Mouse (Mus musculus): ENCODE results near the gene Csde1.

DNA sequence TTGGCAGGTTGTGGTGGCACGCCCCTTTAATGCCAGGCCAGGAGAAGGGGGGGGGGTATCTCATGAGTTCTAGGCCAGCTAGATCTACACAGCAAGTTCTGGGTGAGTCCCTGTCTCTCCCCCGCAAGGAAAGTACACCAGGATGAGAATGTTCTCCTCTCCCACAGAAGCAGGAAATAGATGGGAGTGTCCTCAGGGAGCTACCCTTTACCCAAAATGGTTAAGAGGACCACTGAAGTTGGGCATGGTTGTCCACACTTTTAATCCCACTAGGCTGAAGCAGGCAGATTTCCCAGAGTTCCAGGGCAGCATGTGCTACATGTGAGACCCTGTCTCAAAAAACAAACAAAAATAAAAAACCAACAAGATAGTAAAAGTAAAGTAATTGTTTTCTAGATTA, 764 bp upstream of the Csde1 start:
- no peak for TF ChIP-seq CTCF (IDR thresholded peaks at IDR 0.05; ENCODE audit: insufficient read depth, low read length)
- no peak for TF ChIP-seq POLR2A (IDR thresholded peaks at IDR 0.05; ENCODE audit: borderline replicate concordance, extremely low read depth, low read depth, low read length)
